In genomic region chr7:130309180-130309579, GRCm38 (mm10) we compare ENCODE assay signal across 27 mouse cellular contexts.
"Had no signal": no experiment of that assay in that cellular context is flagged by ENCODE, and none has a peak within 500 bp of the region (broad histone marks: within the 10 kb centered on the region; RNA-seq: fewer than 3 reads in every experiment).

No protein-coding gene starts in this region.

- H3K4me3 ChIP-seq: heart, adult 2 months; heart, embryonic 13.5 days; heart, embryonic 15.5 days; hindbrain, embryonic 12.5 days; intestine, embryonic 15.5 days; layer of hippocampus, adult 2 months; left cerebral cortex, adult 2 months; limb, embryonic 13.5 days; limb, embryonic 15.5 days; liver, embryonic 12.5 days had no signal

- H3K9me3 ChIP-seq: heart, embryonic 13.5 days; heart, embryonic 15.5 days; hindbrain, embryonic 12.5 days; intestine, embryonic 15.5 days; limb, embryonic 13.5 days; limb, embryonic 15.5 days; liver, embryonic 12.5 days had no signal

- H3K4me1 ChIP-seq: heart, embryonic 13.5 days; heart, embryonic 15.5 days; intestine, embryonic 15.5 days; limb, embryonic 13.5 days; liver, embryonic 12.5 days had no signal

- H3K27ac ChIP-seq: heart, adult 2 months; heart, embryonic 13.5 days; heart, embryonic 15.5 days; hindbrain, embryonic 12.5 days; hindbrain, embryonic 14.5 days; intestine, embryonic 15.5 days; layer of hippocampus, adult 2 months; left cerebral cortex, adult 2 months; limb, embryonic 13.5 days; limb, embryonic 15.5 days; liver, embryonic 12.5 days; liver, embryonic 14.5 days had no signal

- H3K9ac ChIP-seq: heart, embryonic 13.5 days; heart, embryonic 15.5 days; hindbrain, embryonic 12.5 days; hindbrain, embryonic 14.5 days; intestine, embryonic 15.5 days; limb, embryonic 13.5 days; limb, embryonic 15.5 days; liver, embryonic 12.5 days; liver, embryonic 14.5 days had no signal

- H3K4me2 ChIP-seq: heart, embryonic 11.5 days; heart, embryonic 13.5 days; heart, embryonic 15.5 days; hindbrain, embryonic 12.5 days; hindbrain, embryonic 14.5 days; intestine, embryonic 15.5 days; limb, embryonic 13.5 days; limb, embryonic 15.5 days; liver, embryonic 12.5 days had no signal

- ATAC-seq: hindbrain, embryonic 16.5 days; inflammation-experienced regulatory T-cells, adult 6 months; intestine, embryonic 15.5 days; intestine, postnatal 0 days; liver, embryonic 12.5 days had no signal

- H3K27me3 ChIP-seq: hindbrain, embryonic 12.5 days; intestine, embryonic 15.5 days; limb, embryonic 13.5 days; limb, embryonic 15.5 days; liver, embryonic 12.5 days had no signal

- DNase-seq: gastrocnemius, postnatal 14 days; gastrocnemius, postnatal 36 days; heart, adult 11 months; heart, adult 2 months; heart, postnatal 14 days; heart, postnatal 36 days; kidney, adult 18-20 months; kidney, adult 8-10 months; kidney, postnatal 10 days; kidney, postnatal 25 days; kidney, postnatal 4 days; left cerebral cortex, postnatal 4 days had no signal

- H3K36me3 ChIP-seq: heart, embryonic 13.5 days; heart, embryonic 15.5 days; hindbrain, embryonic 12.5 days; intestine, embryonic 15.5 days; limb, embryonic 13.5 days; limb, embryonic 15.5 days; liver, embryonic 12.5 days had no signal
